Mouse (Mus musculus) kidney, postnatal 0 days (tissue): ENCODE measurements around the gene Gm20388. TPM values are rescaled to one million over a fixed set of nuclear protein-coding genes. Genes with fewer than 3 reads are reported as not detected.

ENCODE experiments used
- ATAC-seq: fragments of 200-750 bp; cut with Nextera tagmentation; replicated peaks from 2 replicates; pipeline ENCODE4 v1.8.0; 2017; ENCODE audit warnings: low read depth, moderate number of reproducible peaks, moderate TSS enrichment, moderate library complexity; ENCODE audit not compliant: low FRiP score
- DNase-seq: peaks from one replicate; pipeline ENCODE4 v3.0.0-alpha.2; 2016; ENCODE audit warnings: low spot score
- H3K27ac ChIP-seq: fragments of 300-500 bp; sonication (generic); 2 replicates; pipeline ENCODE4 v1.5.1; 2014; ENCODE audit warnings: mild to moderate bottlenecking
- H3K27me3 ChIP-seq: fragments of 300-500 bp; sonication (generic); 2 replicates; pipeline ENCODE4 v1.6.1; 2014; ENCODE audit warnings: low read length, mixed read lengths; ENCODE audit not compliant: insufficient read depth
- H3K36me3 ChIP-seq: fragments of 300-500 bp; sonication (generic); 2 replicates; pipeline ENCODE4 v1.6.1; 2014; ENCODE audit warnings: low read length, mixed read lengths; ENCODE audit not compliant: insufficient read depth
- H3K4me1 ChIP-seq: fragments of 300-500 bp; sonication (generic); replicated peaks from 2 replicates; pipeline ENCODE4 v1.6.1; 2014; ENCODE audit warnings: antibody characterized with exemption, low read length, mixed read lengths; ENCODE audit not compliant: insufficient read depth
- H3K4me2 ChIP-seq: fragments of 300-500 bp; sonication (generic); 2 replicates; pipeline ENCODE4 v1.6.1; 2014; ENCODE audit warnings: mild to moderate bottlenecking, low read length, moderate library complexity, mixed read lengths
- H3K4me3 ChIP-seq: fragments of 300-500 bp; sonication (generic); replicated peaks from 2 replicates; pipeline ENCODE4 v1.5.1; 2014; ENCODE audit warnings: low read depth, low read length
- H3K9ac ChIP-seq: fragments of 300-500 bp; sonication (generic); 2 replicates; pipeline ENCODE4 v1.6.1; 2014; ENCODE audit warnings: low read depth, low read length
- H3K9me3 ChIP-seq: fragments of 300-500 bp; sonication (generic); replicated peaks from 2 replicates; pipeline ENCODE4 v1.6.1; 2016; ENCODE audit warnings: low read length, inconsistent platforms, mixed read lengths
- CTCF ChIP-seq: IDR thresholded peaks from 2 replicates; pipeline ENCODE4 v1.5.1; 2016; ENCODE audit warnings: antibody characterized with exemption, low read depth, mild to moderate bottlenecking, moderate library complexity
- WGBS: fragments of 180-500 bp; shearing (Covaris S2); extraction: QIAGEN DNeasy Blood & Tissue Kit; methylation state at CpG from one replicate; pipeline ENCODE4 v1.1.7; 2014; 5-methylcytosine and 5-hydroxymethylcytosine counted together
- polyA plus RNA-seq: library from polyadenylated mRNA; unstranded; fragments of >200 nt; fragmentation: Nextera tagmentation; extraction: Ambion mirVana; gene quantifications from 2 replicates; pipeline ENCODE4 v1.2.1, GENCODE M21; 2015

Gene Gm20388
- polyA plus RNA-seq, 1 experiment from 2014 or later, result not detected

DNA sequence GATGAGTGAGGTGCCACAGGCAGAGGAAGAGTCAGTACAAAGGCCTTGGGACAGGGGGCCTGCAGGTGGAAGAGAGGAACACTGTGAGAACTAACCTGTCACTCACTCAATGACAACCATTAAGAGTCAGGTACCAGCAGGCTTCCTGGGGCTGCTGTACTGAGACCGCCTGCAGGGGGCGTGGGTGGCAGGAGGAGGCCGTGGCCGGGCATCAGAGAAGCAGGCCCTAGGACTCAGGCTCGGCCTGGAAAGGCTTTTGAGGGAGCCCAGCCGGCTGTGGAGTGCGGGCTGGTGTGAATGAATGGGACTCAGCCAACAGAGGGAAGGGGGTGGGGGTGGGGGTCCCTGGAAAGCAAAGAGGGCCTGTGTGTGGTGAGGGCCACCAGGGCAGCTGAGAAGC, 560.5 kb downstream of the Gm20388 start:
- Histone ChIP-seq H3K4me2 (no peak overlapping the region), H3K4me1 (no peaks in the 10 kb centered on the region), H3K27ac (no peak overlapping the region), H3K4me3 (no peak overlapping the region), H3K36me3 (no peaks in the 10 kb centered on the region), H3K9ac (no peak overlapping the region), H3K27me3 (no peaks in the 10 kb centered on the region), H3K9me3 (no peaks in the 10 kb centered on the region)
- 20% methylated on average over 7 of the region's 7 CpGs for WGBS
- peak; percentile 61 for TF ChIP-seq CTCF
- DNase-seq (peak; percentile 45), ATAC-seq (no peak)

DNA sequence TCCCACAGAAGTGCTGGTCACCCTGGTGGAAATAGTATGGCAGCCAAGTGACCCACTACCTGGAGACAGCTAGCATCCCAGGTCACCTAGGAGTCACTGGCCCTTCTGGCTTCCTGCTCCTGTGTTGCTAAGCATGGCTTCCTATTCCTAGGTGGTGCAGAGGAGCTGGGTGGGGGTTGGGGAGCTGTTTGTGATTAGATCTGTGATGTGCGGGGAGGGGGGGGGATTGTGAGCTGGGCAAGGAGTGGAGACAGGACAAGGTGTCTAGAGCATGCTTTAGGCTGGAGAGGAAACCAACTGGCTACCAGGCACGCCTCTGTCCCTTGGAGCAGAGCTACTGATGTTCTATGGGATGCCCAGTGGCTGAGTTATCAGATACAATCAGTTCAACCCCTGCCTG, 561.1 kb downstream of the Gm20388 start:
- Histone ChIP-seq H3K9me3 (no peaks in the 10 kb centered on the region), H3K4me2 (no peak overlapping the region), H3K36me3 (no peaks in the 10 kb centered on the region), H3K9ac (no peak overlapping the region), H3K27me3 (no peaks in the 10 kb centered on the region), H3K27ac (no peak overlapping the region), H3K4me1 (no peaks in the 10 kb centered on the region), H3K4me3 (no peak overlapping the region)
- WGBS, result 51% methylated on average over 2 of the region's 2 CpGs
- TF ChIP-seq CTCF, result no peak
- no peak for ATAC-seq
- no peak for DNase-seq

DNA sequence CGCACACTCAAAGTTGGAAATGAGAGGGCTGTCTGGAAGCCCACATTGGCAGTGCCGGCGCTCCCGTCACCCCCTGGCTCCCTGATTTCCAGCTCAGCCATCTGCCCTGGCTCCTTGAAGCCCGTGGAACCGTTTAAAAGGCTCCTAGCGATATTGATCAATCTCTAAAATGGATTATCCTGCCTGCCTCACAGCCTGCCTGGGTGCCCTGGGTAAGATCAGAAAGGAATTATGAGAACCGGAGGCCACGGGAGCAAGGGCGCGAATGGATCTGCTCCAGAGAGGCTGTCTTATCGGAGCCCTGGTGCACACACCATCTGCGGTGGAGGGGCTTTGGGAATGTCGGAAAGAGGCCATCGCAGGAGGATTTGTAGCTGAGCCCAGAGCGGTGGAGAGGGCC, 561.6 kb downstream of the Gm20388 start:
- no peak overlapping the region for H3K27ac ChIP-seq
- no peak overlapping the region for H3K4me3 ChIP-seq
- no peak overlapping the region for H3K4me2 ChIP-seq
- no peak for DNase-seq
- H3K36me3 ChIP-seq, result no peaks in the 10 kb centered on the region
- ATAC-seq, result no peak
- no peaks in the 10 kb centered on the region for H3K4me1 ChIP-seq
- H3K9ac ChIP-seq, result no peak overlapping the region
- H3K27me3 ChIP-seq, result no peaks in the 10 kb centered on the region
- WGBS, result 44% methylated on average over 16 of the region's 16 CpGs
- no peaks in the 10 kb centered on the region for H3K9me3 ChIP-seq
- TF ChIP-seq CTCF, result no peak

DNA sequence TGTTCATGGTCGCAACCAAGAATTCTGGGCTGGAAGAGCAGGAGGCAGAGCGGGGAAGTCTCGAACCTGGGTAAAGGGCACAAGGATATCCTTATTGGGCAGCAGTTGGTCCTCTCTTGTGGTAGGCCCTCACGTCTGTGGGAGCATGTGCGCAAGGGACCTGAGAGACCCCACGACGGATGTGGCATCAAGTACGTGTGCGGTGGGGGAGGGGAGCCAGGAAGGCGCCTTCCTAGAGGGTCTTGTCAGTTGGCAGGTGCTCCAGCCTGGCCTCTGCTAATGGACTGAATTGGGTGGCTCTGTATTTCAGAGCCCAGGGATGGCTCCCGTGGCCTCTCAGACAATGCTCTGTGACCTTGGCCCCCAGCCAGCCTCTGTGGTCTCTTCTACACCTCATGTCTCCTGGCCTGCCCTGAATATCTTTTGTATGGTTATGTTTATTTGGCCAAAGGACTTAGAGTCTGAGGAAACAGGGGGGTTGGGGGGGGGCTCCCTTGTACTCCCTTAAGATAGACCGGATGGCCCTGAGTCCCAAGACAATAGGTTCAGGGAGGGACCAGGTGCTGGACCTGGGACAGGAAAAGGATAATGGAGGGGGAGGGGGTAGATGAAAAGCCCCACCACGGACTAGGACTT, 563.2 kb downstream of the Gm20388 start:
- no peak overlapping the region for H3K27ac ChIP-seq
- no peaks in the 10 kb centered on the region for H3K9me3 ChIP-seq
- WGBS, result 73% methylated on average over 13 of the region's 13 CpGs
- H3K4me3 ChIP-seq, result no peak overlapping the region
- H3K4me1 ChIP-seq, result no peaks in the 10 kb centered on the region
- TF ChIP-seq CTCF, result no peak
- H3K27me3 ChIP-seq, result no peaks in the 10 kb centered on the region
- DNase-seq, result peak; percentile 43
- no peak overlapping the region for H3K4me2 ChIP-seq
- no peak; the same call in 1 of the 2 replicates for ATAC-seq
- H3K9ac ChIP-seq, result no peak overlapping the region
- H3K36me3 ChIP-seq, result no peaks in the 10 kb centered on the region

DNA sequence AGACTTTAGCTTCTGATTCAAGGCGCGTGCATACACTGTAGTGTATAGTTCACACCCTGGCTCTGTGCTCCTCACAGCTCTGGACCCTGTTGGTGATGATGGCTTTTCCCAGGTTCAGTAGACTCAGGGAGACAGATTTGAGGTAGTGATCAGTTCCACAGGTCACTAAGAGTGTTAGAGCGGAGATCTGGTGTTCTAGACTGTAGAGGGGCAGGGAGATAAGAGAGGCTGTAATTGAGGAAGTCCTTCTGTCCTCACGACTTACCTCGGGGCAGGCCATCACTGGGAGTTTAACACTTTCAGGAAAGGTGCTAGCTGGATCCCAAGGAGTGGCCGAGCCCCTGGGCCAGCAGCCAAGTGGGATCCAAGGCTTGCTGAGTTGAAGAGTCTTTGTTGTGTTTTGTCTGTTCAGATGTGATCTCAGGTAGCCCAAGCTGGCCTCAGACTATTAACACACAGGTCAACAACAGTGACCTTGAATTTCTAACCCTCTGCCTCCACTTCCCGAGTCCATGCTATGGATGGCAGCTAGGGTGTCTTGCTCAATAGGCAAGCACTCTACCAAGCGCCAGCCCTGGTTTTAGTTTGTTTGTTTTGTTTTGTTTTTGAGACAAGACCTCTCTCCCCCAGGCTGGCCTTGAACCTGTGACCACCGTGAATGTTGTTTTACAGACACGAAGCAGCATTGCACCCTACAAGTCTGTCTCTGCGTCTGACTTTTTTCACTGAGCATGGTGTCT, 564.0 kb downstream of the Gm20388 start:
- Histone ChIP-seq H3K4me1 (no peaks in the 10 kb centered on the region), H3K4me2 (no peak overlapping the region), H3K36me3 (no peaks in the 10 kb centered on the region), H3K9me3 (no peaks in the 10 kb centered on the region), H3K4me3 (no peak overlapping the region), H3K9ac (no peak overlapping the region), H3K27ac (no peak overlapping the region), H3K27me3 (no peaks in the 10 kb centered on the region)
- 66% methylated on average over 11 of the region's 11 CpGs for WGBS
- ATAC-seq (no peak), DNase-seq (no peak)
- TF ChIP-seq CTCF, result no peak

DNA sequence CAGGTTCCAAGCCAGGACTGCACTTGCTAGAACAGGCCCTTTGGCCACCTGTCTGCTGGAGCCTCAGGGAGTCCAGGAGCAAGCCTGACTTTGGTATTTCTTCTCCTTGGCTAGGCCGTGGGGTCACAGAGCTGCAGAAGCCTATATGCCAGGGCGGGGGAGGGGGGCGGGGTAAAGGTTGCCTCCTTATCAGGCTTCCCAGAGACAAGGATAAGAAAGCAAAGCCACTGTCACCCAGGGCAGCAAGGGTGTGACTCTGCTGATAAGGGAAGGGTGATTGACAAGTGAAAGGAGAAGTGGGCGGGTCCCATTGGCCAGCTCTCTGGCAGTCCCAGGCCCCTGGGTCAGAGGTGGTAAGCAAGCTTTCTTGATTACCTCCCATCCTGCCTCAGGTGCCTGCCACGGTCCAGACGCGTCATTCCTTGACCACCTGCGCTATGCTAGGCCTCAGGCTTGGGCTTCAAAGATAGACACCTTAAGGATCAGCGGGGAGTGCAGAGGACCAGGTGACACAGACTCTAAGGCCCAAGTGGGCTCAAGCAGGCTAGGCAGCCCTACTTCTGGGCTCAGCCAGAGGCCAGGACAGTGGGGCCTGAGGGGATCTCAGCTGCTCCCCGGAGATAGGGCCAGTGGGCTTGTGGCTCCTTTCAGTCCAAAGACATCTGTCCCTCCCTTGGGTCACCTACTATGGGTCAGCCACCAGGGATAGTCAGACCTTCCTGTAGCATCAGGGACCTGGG, 565.0 kb downstream of the Gm20388 start:
- no peak overlapping the region for H3K4me3 ChIP-seq
- WGBS, result 91% methylated on average over 10 of the region's 10 CpGs
- H3K9me3 ChIP-seq, result no peaks in the 10 kb centered on the region
- H3K36me3 ChIP-seq, result no peaks in the 10 kb centered on the region
- H3K27ac ChIP-seq, result no peak overlapping the region
- DNase-seq (no peak), ATAC-seq (no peak)
- H3K9ac ChIP-seq, result no peak overlapping the region
- H3K27me3 ChIP-seq, result no peaks in the 10 kb centered on the region
- TF ChIP-seq CTCF, result no peak
- no peak overlapping the region for H3K4me2 ChIP-seq
- no peaks in the 10 kb centered on the region for H3K4me1 ChIP-seq
